Mouse (Mus musculus): Measurements from ENCODE around the gene Ppp6r1. TPM values are rescaled to one million over a fixed set of nuclear protein-coding genes. Genes with fewer than 3 reads are reported as not detected.

The Ppp6r1 gene
- 10 to 100 TPM; 45.0 to 51.2 TPM for total RNA-seq (2021)
- long read RNA-seq, experiment 1, transcript Ppp6r1-201 (24 exons, 3,862 nt), result major isoform, 51 of 75 reads
- long read RNA-seq, experiment 1, partial matches to known transcripts, result 10 of 75 reads
- long read RNA-seq, experiment 1, other reads (novel, unspliced or antisense), result 14 of 75 reads
- long read RNA-seq, experiment 2, transcript Ppp6r1-201 (24 exons, 3,862 nt), result major isoform, 55 of 77 reads
- long read RNA-seq, experiment 2, partial matches to known transcripts, result 15 of 77 reads
- long read RNA-seq, experiment 2, other reads (novel, unspliced or antisense), result 7 of 77 reads

GRCm38 (mm10) chr7:4658912-4659551 lies at the start of gene Ppp6r1:
TSS of gene Ppp6r1 (minus strand) at chr7:4659019.
- peak; percentile 99 for DNase-seq
- intact Hi-C loops (cut with DNase I), result loop anchor here (1.0 to 10.0 kb wide), 2 partner anchors 26 to 136 kb away; partner anchors contain the start of genes Hspbp1 and Rpl28
- Histone ChIP-seq H3K4me3 (peak within 1 kb of the TSS; percentile 84), H3K27ac (peak within 1 kb of the TSS; percentile 99)
- TF ChIP-seq CTCF (IDR thresholded peaks at IDR 0.05), result peak; percentile 46

GRCm38 (mm10) chr7:4705098-4705497 lies 46.3 kb upstream of the Ppp6r1 start:
- peak; percentile 66 for TF ChIP-seq CTCF (IDR thresholded peaks at IDR 0.05)
- intact Hi-C loops (cut with DNase I), result no loop called here
- no peak overlapping the region for H3K27ac ChIP-seq
- no peak overlapping the region for H3K4me3 ChIP-seq
- no peak for DNase-seq

- TF ChIP-seq CTCF (IDR thresholded peaks at IDR 0.05), result no peak
- no peak for DNase-seq
- H3K4me3 ChIP-seq, result no peak overlapping the region
- no peak overlapping the region for H3K27ac ChIP-seq
- intact Hi-C loops (cut with DNase I), result no loop called here
These were observed 44.4 kb upstream of the Ppp6r1 start for GRCm38 (mm10) chr7:4703195-4703594.

GRCm38 (mm10) chr7:4702334-4702733 lies 43.5 kb upstream of the Ppp6r1 start:
- no peak for TF ChIP-seq CTCF (IDR thresholded peaks at IDR 0.05)
- no peak overlapping the region; the same call in 1 of the 2 replicates for H3K27ac ChIP-seq
- peak; percentile 53 for DNase-seq
- intact Hi-C loops (cut with DNase I), result no loop called here
- H3K4me3 ChIP-seq, result no peak overlapping the region

GRCm38 (mm10) chr7:4693004-4693403 lies 34.2 kb upstream of the Ppp6r1 start:
- DNase-seq, result no peak
- Histone ChIP-seq H3K27ac (no peak overlapping the region), H3K4me3 (no peak overlapping the region)
- TF ChIP-seq CTCF (IDR thresholded peaks at IDR 0.05), result no peak
- intact Hi-C loops (cut with DNase I), result no loop called here

- DNase-seq, result peak; percentile 16
- peak overlapping the region; percentile 74 for H3K27ac ChIP-seq
- intact Hi-C loops (cut with DNase I), result no loop called here
- H3K4me3 ChIP-seq, result peak overlapping the region; percentile 76
- TF ChIP-seq CTCF (IDR thresholded peaks at IDR 0.05), result no peak
These were observed 32.3 kb upstream of the Ppp6r1 start for GRCm38 (mm10) chr7:4690951-4691653.

- intact Hi-C loops (cut with DNase I), result no loop called here
- peak within 1 kb of the TSS; percentile 74 for H3K27ac ChIP-seq
- peak; percentile 67 for DNase-seq
These were observed 31.6 kb upstream of the Ppp6r1 start, which contains the start of gene Brsk1 for GRCm38 (mm10) chr7:4690387-4690786. TSS of gene Brsk1 (plus strand) at chr7:4690604.

GRCm38 (mm10) chr7:4684632-4685417 lies 26.0 kb upstream of the Ppp6r1 start, which contains the start of gene Hspbp1:
TSS of gene Hspbp1 (minus strand) at chr7:4685068.
- intact Hi-C loops (cut with DNase I), result loop anchor here (1.0 to 5.0 kb wide), 3 partner anchors 26 to 182 kb away; partner anchors contain the start of gene Ppp6r1
- no peak for TF ChIP-seq CTCF (IDR thresholded peaks at IDR 0.05)
- DNase-seq, result peak; percentile 95
- Histone ChIP-seq H3K4me3 (peak within 1 kb of the TSS; percentile 87), H3K27ac (peak within 1 kb of the TSS; percentile 96)

More at GRCm38 (mm10) chr7:4690387-4690786, 31.6 kb upstream of the Ppp6r1 start, which contains the start of gene Brsk1:
- H3K4me3 ChIP-seq, result peak within 1 kb of the TSS; percentile 76
- no peak for TF ChIP-seq CTCF (IDR thresholded peaks at IDR 0.05)

- TF ChIP-seq CTCF (IDR thresholded peaks at IDR 0.05), result no peak
- DNase-seq, result no peak
- intact Hi-C loops (cut with DNase I), result loop anchor here (2.0 kb wide), 1 partner anchor 55 kb away; no protein-coding TSS in a partner anchor
- Histone ChIP-seq H3K27ac (peak overlapping the region; percentile 96), H3K4me3 (peak overlapping the region; percentile 87)
These were observed 25.4 kb upstream of the Ppp6r1 start for GRCm38 (mm10) chr7:4684203-4684602.

GRCm38 (mm10) chr7:4683307-4683706 lies 24.5 kb upstream of the Ppp6r1 start:
- intact Hi-C loops (cut with DNase I), result no loop called here
- Histone ChIP-seq H3K27ac (no peak overlapping the region), H3K4me3 (no peak overlapping the region)
- no peak for TF ChIP-seq CTCF (IDR thresholded peaks at IDR 0.05)
- DNase-seq, result no peak

GRCm38 (mm10) chr7:4675200-4675599 lies 16.4 kb upstream of the Ppp6r1 start:
- no peak for TF ChIP-seq CTCF (IDR thresholded peaks at IDR 0.05)
- Histone ChIP-seq H3K27ac (no peak overlapping the region), H3K4me3 (no peak overlapping the region)
- intact Hi-C loops (cut with DNase I), result no loop called here
- DNase-seq, result no peak

All from gastrocnemius, adult 2 months (tissue).